Mouse (Mus musculus): ENCODE measurements around the gene Rhof.
A peak's percentile ranks its signal among the peaks of the same experiment; 100 is the strongest.

DNA sequence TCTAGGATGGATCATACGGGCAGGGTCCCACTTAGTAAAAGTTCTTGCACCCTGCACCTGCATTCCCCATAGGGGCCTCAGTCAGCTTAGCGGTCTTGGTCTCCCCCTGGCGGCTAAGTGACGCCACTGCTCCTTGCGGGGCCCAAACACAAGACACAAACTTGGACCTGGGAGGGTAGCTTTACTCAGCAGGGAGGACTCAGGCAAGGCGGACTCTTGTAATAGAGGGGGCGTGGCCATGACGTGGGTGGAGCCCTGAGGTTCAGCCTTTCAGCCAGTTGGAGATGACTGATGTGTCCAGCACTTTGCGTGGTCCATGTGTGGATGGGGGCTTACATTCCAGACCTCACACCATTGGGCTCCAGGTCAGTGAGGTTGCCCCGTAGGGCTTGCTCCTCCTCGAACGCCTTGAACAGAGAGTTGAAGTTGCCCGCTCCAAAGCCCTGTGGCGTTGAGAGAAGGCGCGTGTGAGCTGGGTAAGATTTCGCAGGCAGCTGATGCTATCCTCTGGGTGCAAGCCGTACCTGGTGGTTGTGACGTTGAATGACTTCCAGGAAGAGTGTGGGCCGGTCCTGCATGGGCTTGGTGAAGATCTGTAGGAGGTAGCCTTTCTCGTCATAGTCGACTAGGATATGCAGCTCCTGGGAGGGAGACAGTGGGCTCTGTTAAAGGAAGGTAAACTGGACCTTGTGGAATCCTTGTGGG, 39.3 kb upstream of the Rhof start:
- TF ChIP-seq CTCF (IDR thresholded peaks at IDR 0.05; ENCODE audit: borderline replicate concordance, extremely low read depth, insufficient read depth, insufficient read length), result peak; percentile 100
- no peak for TF ChIP-seq POLR2A (IDR thresholded peaks at IDR 0.05; ENCODE audit: borderline replicate concordance, extremely low read depth, insufficient read depth, insufficient read length, poor library complexity, severe bottlenecking)

All from brain, embryonic 14.5 days (tissue).